Mouse (Mus musculus) stomach, embryonic 16.5 days (tissue): Measurements from ENCODE around the gene Cnot1. TPM values are rescaled to one million over a fixed set of nuclear protein-coding genes. Genes with fewer than 3 reads are reported as not detected.

ENCODE experiments used
- ATAC-seq: fragments of 200-750 bp; cut with Nextera tagmentation; 2 replicates; pipeline ENCODE4 v1.8.0; 2017; ENCODE audit warnings: moderate number of reproducible peaks, moderate TSS enrichment; ENCODE audit not compliant: insufficient read depth, low FRiP score
- H3K27ac ChIP-seq: fragments of 300-500 bp; sonication (generic); 2 replicates; pipeline ENCODE4 v1.5.1; 2014; ENCODE audit warnings: low read length
- H3K27me3 ChIP-seq: fragments of 300-500 bp; sonication (generic); 2 replicates; pipeline ENCODE4 v1.6.1; 2014; ENCODE audit warnings: low read length, control low read depth, mixed read lengths; ENCODE audit not compliant: control insufficient read depth, insufficient read depth
- H3K36me3 ChIP-seq: fragments of 300-500 bp; sonication (generic); 2 replicates; pipeline ENCODE4 v1.6.1; 2014; ENCODE audit warnings: low read length; ENCODE audit not compliant: control insufficient read depth, insufficient read depth
- H3K4me1 ChIP-seq: fragments of 300-500 bp; sonication (generic); 2 replicates; pipeline ENCODE4 v1.6.1; 2014; ENCODE audit warnings: low read length, control low read depth, mixed read lengths; ENCODE audit not compliant: control insufficient read depth, insufficient read depth
- H3K4me2 ChIP-seq: fragments of 300-500 bp; sonication (generic); 2 replicates; pipeline ENCODE4 v1.6.1; 2014; ENCODE audit warnings: low read depth, low read length, mixed read lengths
- H3K4me3 ChIP-seq: fragments of 300-500 bp; sonication (generic); replicated peaks from 2 replicates; pipeline ENCODE4 v1.5.1; 2014; ENCODE audit warnings: mild to moderate bottlenecking, low read length
- H3K9ac ChIP-seq: fragments of 300-500 bp; sonication (generic); 2 replicates; pipeline ENCODE4 v1.6.1; 2014; ENCODE audit warnings: low read length
- H3K9me3 ChIP-seq: fragments of 300-500 bp; sonication (generic); replicated peaks from 2 replicates; pipeline ENCODE4 v1.6.1; 2016; ENCODE audit warnings: low read length, control low read depth; ENCODE audit not compliant: control insufficient read depth
- WGBS: fragments of 180-500 bp; shearing (Covaris S2); extraction: QIAGEN DNeasy Blood & Tissue Kit; methylation state at CpG from one replicate; pipeline ENCODE4 v1.1.7; 2014; 5-methylcytosine and 5-hydroxymethylcytosine counted together
- polyA plus RNA-seq: library from polyadenylated mRNA; unstranded; fragments of >200 nt; fragmentation: Nextera tagmentation; extraction: Ambion mirVana; gene quantifications from 2 replicates; pipeline ENCODE4 v1.2.1, GENCODE M21; 2015

Cnot1 gene
- polyA plus RNA-seq, 1 experiment from 2014 or later = 66.0 TPM

GRCm38 (mm10) chr8:95785591-95785990 lies 21.7 kb downstream of the Cnot1 start:
- no peak overlapping the region for H3K4me2 ChIP-seq
- H3K27me3 ChIP-seq = no peaks in the 10 kb centered on the region
- peaks cover 36% of the 10 kb centered on the region for H3K36me3 ChIP-seq
- no peaks in the 10 kb centered on the region for H3K9me3 ChIP-seq
- no peaks in the 10 kb centered on the region for H3K4me1 ChIP-seq
- H3K4me3 ChIP-seq = no peak overlapping the region
- no peak for ATAC-seq
- H3K27ac ChIP-seq = no peak overlapping the region
- H3K9ac ChIP-seq = no peak overlapping the region
- WGBS = 91% methylated on average over 4 of the region's 4 CpGs

GRCm38 (mm10) chr8:95782628-95783027 lies 24.6 kb downstream of the Cnot1 start:
- Histone ChIP-seq H3K4me2 (no peak overlapping the region), H3K9ac (no peak overlapping the region), H3K27ac (no peak overlapping the region), H3K27me3 (no peaks in the 10 kb centered on the region), H3K4me3 (no peak overlapping the region), H3K36me3 (peaks cover 39% of the 10 kb centered on the region), H3K4me1 (no peaks in the 10 kb centered on the region), H3K9me3 (no peaks in the 10 kb centered on the region; the same call in 1 of the 2 replicates)
- ATAC-seq = no peak

- Histone ChIP-seq H3K27me3 (no peaks in the 10 kb centered on the region), H3K36me3 (peaks cover 34% of the 10 kb centered on the region), H3K4me2 (no peak overlapping the region), H3K27ac (no peak overlapping the region), H3K4me3 (no peak overlapping the region), H3K9ac (no peak overlapping the region), H3K4me1 (no peaks in the 10 kb centered on the region), H3K9me3 (no peaks in the 10 kb centered on the region; the same call in 1 of the 2 replicates)
- ATAC-seq = no peak
- WGBS = 98% methylated on average over 2 of the region's 2 CpGs
Measured at GRCm38 (mm10) chr8:95781775-95782174, 25.5 kb downstream of the Cnot1 start.

- peaks cover 34% of the 10 kb centered on the region for H3K36me3 ChIP-seq
Measured at GRCm38 (mm10) chr8:95781085-95781484, 26.2 kb downstream of the Cnot1 start.

GRCm38 (mm10) chr8:95764133-95764532 lies 43.1 kb downstream of the Cnot1 start:
- Histone ChIP-seq H3K4me1 (no peaks in the 10 kb centered on the region), H3K4me3 (no peak overlapping the region), H3K36me3 (peaks cover 39% of the 10 kb centered on the region), H3K9ac (no peak overlapping the region), H3K4me2 (no peak overlapping the region), H3K27ac (no peak overlapping the region), H3K27me3 (no peaks in the 10 kb centered on the region), H3K9me3 (no peaks in the 10 kb centered on the region)
- 93% methylated on average over 1 of the region's 1 CpGs for WGBS
- no peak for ATAC-seq

More at GRCm38 (mm10) chr8:95781085-95781484, 26.2 kb downstream of the Cnot1 start:
- H3K9ac ChIP-seq = no peak overlapping the region
- ATAC-seq = no peak
- H3K27me3 ChIP-seq = no peaks in the 10 kb centered on the region
- H3K4me1 ChIP-seq = no peaks in the 10 kb centered on the region
- H3K27ac ChIP-seq = no peak overlapping the region
- H3K4me2 ChIP-seq = no peak overlapping the region
- H3K4me3 ChIP-seq = no peak overlapping the region
- no peaks in the 10 kb centered on the region; the same call in 1 of the 2 replicates for H3K9me3 ChIP-seq
- 96% methylated on average over 3 of the region's 3 CpGs for WGBS

GRCm38 (mm10) chr8:95760323-95760722 lies 46.9 kb downstream of the Cnot1 start:
- H3K36me3 ChIP-seq = peaks cover 20% of the 10 kb centered on the region
- no peaks in the 10 kb centered on the region for H3K9me3 ChIP-seq
- no peaks in the 10 kb centered on the region for H3K4me1 ChIP-seq
- no peak overlapping the region for H3K27ac ChIP-seq
- no peak for ATAC-seq
- H3K9ac ChIP-seq = no peak overlapping the region
- H3K4me3 ChIP-seq = no peak overlapping the region
- no peak overlapping the region for H3K4me2 ChIP-seq
- WGBS = 49% methylated on average over 6 of the region's 6 CpGs
- no peaks in the 10 kb centered on the region for H3K27me3 ChIP-seq

- H3K27ac ChIP-seq = no peak overlapping the region
- no peak overlapping the region for H3K4me3 ChIP-seq
- H3K36me3 ChIP-seq = peaks cover 26% of the 10 kb centered on the region; the same call in 1 of the 2 replicates
- H3K4me2 ChIP-seq = no peak overlapping the region
- H3K9ac ChIP-seq = no peak overlapping the region
- WGBS = 97% methylated on average over 1 of the region's 1 CpGs
- no peak for ATAC-seq
- no peaks in the 10 kb centered on the region for H3K27me3 ChIP-seq
- H3K4me1 ChIP-seq = no peaks in the 10 kb centered on the region
- no peaks in the 10 kb centered on the region for H3K9me3 ChIP-seq
Measured at GRCm38 (mm10) chr8:95751924-95752323, 55.3 kb downstream of the Cnot1 start.

GRCm38 (mm10) chr8:95748028-95748427 lies 59.2 kb downstream of the Cnot1 start:
- ATAC-seq = no peak
- Histone ChIP-seq H3K9me3 (no peaks in the 10 kb centered on the region), H3K9ac (no peak overlapping the region), H3K27me3 (no peaks in the 10 kb centered on the region), H3K4me2 (no peak overlapping the region), H3K36me3 (peaks cover 37% of the 10 kb centered on the region), H3K4me1 (no peaks in the 10 kb centered on the region), H3K27ac (no peak overlapping the region), H3K4me3 (no peak overlapping the region)
- 89% methylated on average over 4 of the region's 4 CpGs for WGBS

- no peak overlapping the region for H3K27ac ChIP-seq
- no peak overlapping the region for H3K4me2 ChIP-seq
- H3K36me3 ChIP-seq = peaks cover 40% of the 10 kb centered on the region
- no peak overlapping the region for H3K4me3 ChIP-seq
- WGBS = 87% methylated on average over 7 of the region's 7 CpGs
- H3K9me3 ChIP-seq = no peaks in the 10 kb centered on the region
- no peaks in the 10 kb centered on the region for H3K4me1 ChIP-seq
- no peak for ATAC-seq
- H3K9ac ChIP-seq = no peak overlapping the region
- H3K27me3 ChIP-seq = no peaks in the 10 kb centered on the region
Measured at GRCm38 (mm10) chr8:95741732-95742131, 65.5 kb downstream of the Cnot1 start.

- Histone ChIP-seq H3K9ac (no peak overlapping the region), H3K4me2 (no peak overlapping the region), H3K27ac (no peak overlapping the region), H3K9me3 (no peaks in the 10 kb centered on the region), H3K27me3 (no peaks in the 10 kb centered on the region), H3K4me3 (no peak overlapping the region), H3K36me3 (peaks cover 24% of the 10 kb centered on the region), H3K4me1 (no peaks in the 10 kb centered on the region)
- ATAC-seq = no peak
- WGBS = 76% methylated on average over 7 of the region's 7 CpGs
Measured at GRCm38 (mm10) chr8:95738596-95738995, 68.7 kb downstream of the Cnot1 start.
